Mouse (Mus musculus) A20 (cell line): Measurements from ENCODE around the gene Spc24.

Experiments used
- DNase-seq: peaks from one replicate; pipeline ENCODE4 v3.0.0-alpha.2; 2011; ENCODE audit warnings: low read depth, low spot score

Gene Spc24

DNA sequence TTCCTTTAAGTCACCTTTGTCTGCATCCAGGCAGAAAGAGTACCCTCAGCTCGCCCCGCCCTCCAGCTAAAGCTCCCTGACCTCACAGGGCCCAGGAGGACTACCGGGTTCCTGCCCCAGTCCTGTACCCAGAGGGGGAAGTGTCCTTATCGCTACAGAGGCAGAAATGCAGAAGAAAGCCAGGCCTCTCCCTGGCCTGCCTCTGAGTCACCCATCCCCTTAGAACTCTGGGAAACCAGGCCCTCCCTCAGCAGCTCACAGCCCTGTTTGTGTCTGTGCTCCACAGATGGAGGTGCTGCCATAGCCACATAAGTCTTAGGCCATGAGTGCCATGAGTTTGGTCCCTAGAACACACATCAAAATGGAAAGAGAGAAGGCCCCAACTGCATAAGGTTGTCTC lies 44.8 kb downstream of the Spc24 start:
- DNase-seq = no peak

DNA sequence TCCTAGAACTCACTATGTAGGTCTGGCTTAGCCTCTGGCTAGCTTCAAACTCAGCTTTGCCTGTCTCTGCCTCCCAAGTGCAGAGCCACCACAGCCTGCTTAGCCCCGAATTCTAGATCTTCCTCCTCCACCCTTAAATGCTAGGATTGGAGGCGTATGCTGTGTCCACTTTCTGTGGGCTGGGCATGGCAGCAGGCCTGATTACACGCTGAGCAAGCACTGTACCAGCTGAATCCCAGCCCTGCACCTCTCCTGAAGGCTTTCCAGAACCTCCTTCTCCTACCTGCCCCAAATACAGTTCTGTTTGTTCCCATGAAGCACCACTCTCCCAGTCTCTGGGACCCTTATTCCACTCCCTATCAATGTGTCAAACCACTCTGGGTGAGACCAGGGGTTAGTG lies 50.8 kb downstream of the Spc24 start:
- no peak for DNase-seq

DNA sequence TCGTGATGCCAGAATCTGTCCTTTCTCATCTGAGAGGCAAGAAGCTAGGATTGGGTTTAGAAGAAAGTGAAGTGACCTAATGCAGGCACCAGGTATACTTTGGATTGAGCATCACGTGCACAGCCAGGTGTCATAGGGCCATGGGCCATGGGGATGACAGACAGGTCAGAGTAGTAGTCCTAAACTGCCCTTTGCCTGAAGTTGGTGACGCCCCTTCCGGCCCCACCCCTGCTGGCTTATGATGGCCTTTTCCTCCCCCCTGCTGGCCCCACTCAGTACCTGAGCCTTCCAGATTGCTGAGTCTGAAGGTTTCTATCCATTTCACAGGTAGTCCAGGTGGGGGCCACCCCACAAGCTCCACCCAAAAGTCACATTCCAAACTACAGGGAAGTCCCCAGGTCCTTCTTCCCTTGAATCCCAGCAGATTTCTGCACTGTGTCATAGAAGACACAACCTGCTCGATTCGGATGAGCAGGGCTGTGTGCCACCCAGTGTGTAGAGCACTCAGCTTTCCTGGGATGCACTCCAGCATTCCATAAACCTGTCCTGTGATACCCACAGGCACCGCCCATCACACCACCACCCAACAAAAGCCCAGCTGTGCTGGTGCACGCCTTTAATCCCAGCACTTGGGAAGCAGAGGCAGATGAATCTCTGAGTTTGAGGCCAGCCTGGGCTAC lies 53.4 kb downstream of the Spc24 start:
- no peak for DNase-seq

DNA sequence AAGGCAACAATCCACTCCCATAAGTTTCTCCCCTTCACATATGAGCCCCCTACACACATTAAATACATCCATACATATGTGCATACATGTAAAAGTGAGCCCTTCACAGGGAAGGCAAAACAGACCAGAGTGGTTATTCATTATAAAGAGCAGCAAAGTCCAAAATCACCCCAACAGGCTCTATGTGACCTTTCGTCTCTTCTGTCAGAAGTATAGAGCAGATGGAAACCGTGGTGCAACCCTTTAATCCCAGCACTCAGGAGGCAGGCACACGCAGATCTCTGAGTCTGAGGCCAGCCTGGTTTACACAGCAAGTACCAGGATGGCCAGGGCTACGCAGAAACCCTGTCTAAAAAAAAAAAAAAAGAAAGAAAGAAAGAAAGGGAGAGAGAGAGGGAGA lies 54.0 kb downstream of the Spc24 start:
- DNase-seq = no peak
